Mouse (Mus musculus) ES-E14 (cell line): ENCODE results near the gene Tacstd2. TPM values are rescaled to one million over a fixed set of nuclear protein-coding genes. Genes with fewer than 3 reads are reported as not detected.

Experiments used
- DNase-seq: peaks from one replicate; pipeline ENCODE4 v3.0.0-alpha.2; 2013; ENCODE audit warnings: low read depth, low spot score
- H3K27ac ChIP-seq: 2 replicates; pipeline ENCODE4 v1.5.1; 2012; ENCODE audit warnings: low read depth, mild to moderate bottlenecking, low read length, moderate library complexity, mixed read lengths; ENCODE audit not compliant: poor library complexity, insufficient read depth, severe bottlenecking
- H3K36me3 ChIP-seq: 2 replicates; pipeline ENCODE4 v1.6.1; 2012; ENCODE audit warnings: mild to moderate bottlenecking, low read length, moderate library complexity, mixed read lengths; ENCODE audit not compliant: control insufficient read depth, poor library complexity, insufficient read depth, severe bottlenecking
- H3K4me1 ChIP-seq, 2 experiments: fragments of 150-350 bp in 1 of 2; sonication (generic) in 1 of 2; 2 replicates each; pipeline ENCODE4 v1.6.1; 2012; ENCODE audit warnings: low read length in 2 of 2, mild to moderate bottlenecking in 1 of 2, mixed read lengths in 1 of 2; ENCODE audit not compliant: control insufficient read depth in 2 of 2, insufficient read depth in 2 of 2, poor library complexity in 1 of 2
- H3K4me3 ChIP-seq, 2 experiments: fragments of 150-350 bp in 1 of 2; sonication (generic) in 1 of 2; 2 replicates each; pipeline ENCODE4 v1.5.1; 2012; ENCODE audit warnings: low read length in 2 of 2, low read depth in 1 of 2, mild to moderate bottlenecking in 1 of 2, mixed read lengths in 1 of 2; ENCODE audit not compliant: insufficient read depth in 1 of 2, poor library complexity in 1 of 2, severe bottlenecking in 1 of 2
- H3K9ac ChIP-seq: 2 replicates; pipeline ENCODE4 v1.6.1; 2012; ENCODE audit warnings: low read depth, mild to moderate bottlenecking, low read length, mixed read lengths; ENCODE audit not compliant: poor library complexity, insufficient read depth, severe bottlenecking
- H3K9me3 ChIP-seq: fragments of 150-350 bp; sonication (generic); 2 replicates; pipeline ENCODE4 v1.6.1; 2012; ENCODE audit warnings: low read depth, mild to moderate bottlenecking, low read length; ENCODE audit not compliant: control insufficient read depth, insufficient read depth
- CHD2 ChIP-seq: IDR thresholded peaks from 2 replicates; pipeline ENCODE4 v1.6.1; 2014; ENCODE audit warnings: mild to moderate bottlenecking, low read depth, low read length, inconsistent platforms
- HCFC1 ChIP-seq: IDR thresholded peaks from 2 replicates; pipeline ENCODE4 v1.6.1; 2012; ENCODE audit warnings: low read length, inconsistent platforms, borderline replicate concordance; ENCODE audit not compliant: insufficient read depth
- MAFK ChIP-seq: IDR thresholded peaks from 2 replicates; pipeline ENCODE4 v1.6.1; 2014; ENCODE audit warnings: mild to moderate bottlenecking, low read depth, low read length, inconsistent platforms; ENCODE audit not compliant: insufficient read depth
- ZC3H11A ChIP-seq: IDR thresholded peaks from 2 replicates; pipeline ENCODE4 v1.6.1; 2012; ENCODE audit warnings: low read depth, mild to moderate bottlenecking, inconsistent platforms, low read length, borderline replicate concordance
- ZNF384 ChIP-seq: IDR thresholded peaks from 2 replicates; pipeline ENCODE4 v1.6.1; 2012; ENCODE audit warnings: low read depth, low read length, inconsistent platforms
- in situ Hi-C, 2 experiments: fragments of 600-800 bp; cut with MboI; formaldehyde crosslinking; loops; one replicate each; pipeline ENCODE4 v1.15.1; 2025; ENCODE audit warnings: low sequenced_read_pairs in 2 of 2, inconsistent platforms in 1 of 2; ENCODE audit not compliant: unreplicated experiment in 2 of 2
- total RNA-seq: library from RNA; depleted of rRNA; stranded (reverse); fragments of 300-350 nt; gene quantifications from 2 replicates; pipeline ENCODE4 v1.2.3, GENCODE M21; 2012

The Tacstd2 gene
- total RNA-seq, 1 experiment, result 4.6 TPM

DNA sequence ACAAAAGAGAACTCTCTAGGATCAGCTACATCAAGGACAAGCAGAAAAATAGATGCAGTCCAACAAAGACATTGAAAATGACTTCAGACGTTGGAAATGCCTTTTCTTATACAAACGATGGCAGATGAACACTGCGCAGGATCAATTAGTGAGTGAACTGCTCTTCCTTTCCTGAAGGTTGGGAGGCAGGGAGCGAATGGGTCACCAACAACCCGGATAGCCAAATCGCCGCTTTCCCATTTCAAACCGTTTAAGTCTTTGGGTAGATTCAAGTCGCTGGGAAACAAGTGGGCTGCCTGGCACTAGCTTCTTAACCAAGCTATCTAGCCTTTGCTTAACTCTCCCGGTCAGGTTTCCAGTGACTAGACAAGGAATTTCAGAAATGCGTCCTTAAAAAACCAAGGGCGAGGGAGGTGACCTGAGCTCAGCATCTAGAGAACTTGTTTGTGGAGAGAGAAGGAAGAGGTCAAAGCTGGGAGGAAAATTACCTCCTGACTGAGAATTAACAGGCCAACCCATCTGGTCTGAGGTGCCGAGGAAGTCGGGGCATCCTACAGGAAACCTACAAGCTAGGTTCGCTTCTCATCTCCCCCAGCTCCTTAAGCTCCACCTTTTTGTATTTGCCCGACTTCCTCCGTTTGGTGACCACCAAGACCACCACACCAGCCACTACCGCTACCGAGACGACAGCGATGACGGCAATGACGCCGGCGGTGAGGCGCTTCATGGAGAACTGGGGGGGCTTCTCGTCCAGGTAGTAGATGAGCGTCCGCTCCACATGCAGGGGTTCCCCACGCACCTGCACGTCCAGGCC, 1.2 kb downstream of the Tacstd2 start:
- no peak overlapping the region for H3K9ac ChIP-seq
- no peaks in the 10 kb centered on the region for H3K36me3 ChIP-seq
- no peak for TF ChIP-seq CHD2
- no peak for TF ChIP-seq MAFK
- no peak for TF ChIP-seq HCFC1
- TF ChIP-seq ZC3H11A, result no peak
- TF ChIP-seq ZNF384, result no peak
- H3K4me3 ChIP-seq, result peak overlapping the region; percentile 38 to 55; a peak in 2 of 4 replicates
- H3K27ac ChIP-seq, result no peak overlapping the region
- H3K9me3 ChIP-seq, result no peaks in the 10 kb centered on the region
- H3K4me1 ChIP-seq, result 0 out of 4 replicates have a peak, but pooled peaks cover 0 to 3% of the 10 kb centered on the region in 2 experiments
- no peak for DNase-seq
- in situ Hi-C loops, result no loop called here

DNA sequence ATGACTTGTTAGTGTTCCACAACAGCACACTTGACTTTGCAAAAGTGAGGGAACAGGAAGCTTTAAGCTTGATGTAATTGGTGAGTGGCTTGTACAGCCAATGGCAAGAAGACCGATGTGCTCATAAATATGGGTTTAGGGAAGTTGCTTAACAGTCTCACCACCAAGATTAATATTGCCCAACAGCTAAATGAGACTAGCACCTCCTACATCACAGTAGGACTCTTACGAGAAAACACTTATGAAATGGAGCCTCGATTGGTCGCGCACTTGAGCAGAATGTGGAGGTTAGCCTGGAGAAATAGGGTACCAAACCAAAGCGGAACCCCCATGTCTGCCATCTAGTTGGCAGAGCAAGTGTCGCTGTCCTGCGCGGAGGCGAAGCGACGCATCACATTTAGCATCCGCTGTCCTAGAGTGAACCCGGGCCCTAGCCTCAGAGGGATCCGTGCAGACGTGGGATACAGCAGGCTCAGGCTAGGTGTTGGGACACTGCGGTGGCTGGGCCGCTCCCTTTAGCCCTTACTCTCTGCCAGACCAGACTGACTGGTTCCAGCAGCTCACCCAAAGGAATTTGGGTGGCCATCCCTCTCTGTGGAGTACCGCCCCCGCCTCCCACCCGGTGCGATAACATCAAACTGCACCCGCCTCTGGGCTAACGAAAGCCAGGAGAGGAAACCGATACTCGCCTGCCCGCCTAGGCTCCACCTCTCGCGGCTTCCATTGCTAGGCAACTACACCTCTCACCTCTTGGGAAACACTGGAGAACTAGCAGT, 2.7 kb downstream of the Tacstd2 start:
- Histone ChIP-seq H3K9ac (peak overlapping the region; percentile 38; the same call in 1 of the 2 replicates), H3K27ac (no peak overlapping the region), H3K36me3 (no peaks in the 10 kb centered on the region), H3K4me1 (0 out of 4 replicates have a peak, but pooled peaks cover 0 to 3% of the 10 kb centered on the region in 2 experiments), H3K9me3 (no peaks in the 10 kb centered on the region), H3K4me3 (peak overlapping the region; percentile 46 to 49)
- no peak for TF ChIP-seq ZC3H11A
- no peak for TF ChIP-seq CHD2
- no peak for TF ChIP-seq MAFK
- no peak for TF ChIP-seq HCFC1
- TF ChIP-seq ZNF384, result no peak
- in situ Hi-C loops, result no loop called here
- peak; percentile 53 for DNase-seq

DNA sequence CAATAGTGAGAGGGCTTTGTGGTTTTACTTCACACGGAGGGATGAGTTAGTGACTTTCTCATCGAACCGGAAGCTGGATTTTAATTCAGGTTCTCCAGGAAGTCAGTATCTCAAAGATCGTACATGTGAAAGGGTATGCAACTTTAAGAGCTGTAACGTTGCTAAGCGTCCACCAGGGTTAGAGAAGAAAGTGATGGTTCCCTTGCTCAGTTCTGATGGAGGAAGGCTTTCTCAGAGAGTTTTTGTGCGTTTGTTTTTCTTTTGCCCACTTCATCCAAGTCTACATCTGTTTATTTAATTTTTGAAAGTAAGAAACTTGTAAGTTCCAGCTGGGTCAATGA, 3.8 kb downstream of the Tacstd2 start:
- Histone ChIP-seq H3K4me1 (0 out of 4 replicates have a peak, but pooled peaks cover 0 to 3% of the 10 kb centered on the region in 2 experiments), H3K9me3 (no peaks in the 10 kb centered on the region), H3K4me3 (no peak overlapping the region), H3K36me3 (no peaks in the 10 kb centered on the region), H3K27ac (no peak overlapping the region), H3K9ac (no peak overlapping the region)
- no peak for TF ChIP-seq CHD2
- TF ChIP-seq MAFK, result no peak
- no peak for TF ChIP-seq ZNF384
- no peak for TF ChIP-seq ZC3H11A
- no peak for TF ChIP-seq HCFC1
- no peak for DNase-seq
- in situ Hi-C loops, result no loop called here

GRCm38 (mm10) chr6:67530992-67531821, 4.4 kb downstream of the Tacstd2 start:
- in situ Hi-C loops, result no loop called here
- no peak overlapping the region for H3K9ac ChIP-seq
- DNase-seq, result no peak

More at GRCm38 (mm10) chr6:67530992-67531821, 4.4 kb downstream of the Tacstd2 start:
- H3K27ac ChIP-seq, result no peak overlapping the region
- no peaks in the 10 kb centered on the region for H3K36me3 ChIP-seq
- H3K4me3 ChIP-seq, result no peak overlapping the region
- 0 out of 4 replicates have a peak, but pooled peaks cover 0 to 3% of the 10 kb centered on the region in 2 experiments for H3K4me1 ChIP-seq
- TF ChIP-seq HCFC1, result no peak
- TF ChIP-seq ZC3H11A, result no peak
- no peak for TF ChIP-seq MAFK
- TF ChIP-seq ZNF384, result no peak
- no peak for TF ChIP-seq CHD2
- H3K9me3 ChIP-seq, result no peaks in the 10 kb centered on the region
